Mouse (Mus musculus) heart, embryonic 16.5 days (tissue): ENCODE data around the gene Tha1. TPM values are rescaled to one million over a fixed set of nuclear protein-coding genes. Genes with fewer than 3 reads are reported as not detected.

Source experiments
- ATAC-seq: fragments of 200-750 bp; cut with Nextera tagmentation; replicated peaks from 2 replicates; pipeline ENCODE4 v1.8.0; 2017; ENCODE audit warnings: moderate number of reproducible peaks; ENCODE audit not compliant: insufficient read depth, low FRiP score; ENCODE audit errors: extremely low read depth
- H3K27ac ChIP-seq: fragments of 300-500 bp; sonication (generic); 2 replicates; pipeline ENCODE4 v1.5.1; 2014; ENCODE audit warnings: mild to moderate bottlenecking, low read length, control low read depth, moderate library complexity
- H3K27me3 ChIP-seq: fragments of 300-500 bp; sonication (generic); 2 replicates; pipeline ENCODE4 v1.6.1; 2014; ENCODE audit warnings: low read length, mixed read lengths; ENCODE audit not compliant: control insufficient read depth, insufficient read depth
- H3K36me3 ChIP-seq: fragments of 300-500 bp; sonication (generic); 2 replicates; pipeline ENCODE4 v1.6.1; 2014; ENCODE audit not compliant: control insufficient read depth, insufficient read depth
- H3K4me1 ChIP-seq: fragments of 300-500 bp; sonication (generic); 2 replicates; pipeline ENCODE4 v1.6.1; 2014; ENCODE audit warnings: low read length, mixed read lengths; ENCODE audit not compliant: control insufficient read depth, insufficient read depth
- H3K4me2 ChIP-seq: fragments of 300-500 bp; sonication (generic); 2 replicates; pipeline ENCODE4 v1.6.1; 2014; ENCODE audit warnings: low read depth, mild to moderate bottlenecking, control low read depth, low read length
- H3K4me3 ChIP-seq: fragments of 300-500 bp; sonication (generic); 2 replicates; pipeline ENCODE4 v1.5.1; 2014; ENCODE audit warnings: mild to moderate bottlenecking, control low read depth, low read length
- H3K9ac ChIP-seq: fragments of 300-500 bp; sonication (generic); 2 replicates; pipeline ENCODE4 v1.6.1; 2014; ENCODE audit warnings: low read length, control low read depth
- H3K9me3 ChIP-seq: fragments of 300-500 bp; sonication (generic); replicated peaks from 2 replicates; pipeline ENCODE4 v1.6.1; 2016; ENCODE audit warnings: low read length; ENCODE audit not compliant: control insufficient read depth
- WGBS: fragments of 180-500 bp; shearing (Covaris S2); extraction: QIAGEN DNeasy Blood & Tissue Kit; methylation state at CpG from one replicate; pipeline ENCODE4 v1.1.7; 2014; 5-methylcytosine and 5-hydroxymethylcytosine counted together
- polyA plus RNA-seq: library from polyadenylated mRNA; unstranded; fragments of >200 nt; fragmentation: Nextera tagmentation; extraction: Ambion mirVana; gene quantifications from 2 replicates; pipeline ENCODE4 v1.2.1, GENCODE M21; 2015

The Tha1 gene
- polyA plus RNA-seq, 1 experiment from 2014 or later: 7.4 TPM

GRCm38 (mm10) chr11:117877917-117878745, 4.8 kb upstream of the Tha1 start:
- Histone ChIP-seq H3K4me2 (peak overlapping the region; percentile 57), H3K4me1 (peaks cover 51% of the 10 kb centered on the region), H3K27ac (peak overlapping the region; percentile 50), H3K9ac (peak overlapping the region; percentile 65), H3K27me3 (no peaks in the 10 kb centered on the region), H3K36me3 (no peaks in the 10 kb centered on the region), H3K9me3 (no peaks in the 10 kb centered on the region), H3K4me3 (peak overlapping the region; percentile 17)
- 10% methylated on average over 13 of the region's 13 CpGs for WGBS
- peak; percentile 70 for ATAC-seq

- Histone ChIP-seq H3K4me1 (peaks cover 34% of the 10 kb centered on the region), H3K27ac (peak overlapping the region; percentile 54; the same call in 1 of the 2 replicates), H3K9me3 (no peaks in the 10 kb centered on the region), H3K27me3 (no peaks in the 10 kb centered on the region), H3K9ac (peak overlapping the region; percentile 28), H3K36me3 (no peaks in the 10 kb centered on the region), H3K4me2 (no peak overlapping the region; the same call in 1 of the 2 replicates), H3K4me3 (no peak overlapping the region)
- WGBS: 16% methylated on average over 6 of the region's 6 CpGs
- 0 out of 2 replicates have a peak, but pooled peaks have one; percentile 2 for ATAC-seq
Observed at GRCm38 (mm10) chr11:117875681-117876080, 2.4 kb upstream of the Tha1 start.

- Histone ChIP-seq H3K4me2 (no peak overlapping the region), H3K4me1 (peaks cover 34% of the 10 kb centered on the region), H3K4me3 (no peak overlapping the region), H3K36me3 (no peaks in the 10 kb centered on the region), H3K9ac (no peak overlapping the region), H3K9me3 (no peaks in the 10 kb centered on the region), H3K27me3 (no peaks in the 10 kb centered on the region), H3K27ac (no peak overlapping the region)
- WGBS: 62% methylated on average over 4 of the region's 4 CpGs
- no peak for ATAC-seq
Observed at GRCm38 (mm10) chr11:117874419-117874818, 1.1 kb upstream of the Tha1 start.

GRCm38 (mm10) chr11:117871911-117872584, 1.2 kb downstream of the Tha1 start:
- no peak overlapping the region for H3K4me3 ChIP-seq
- H3K4me1 ChIP-seq: peaks cover 19% of the 10 kb centered on the region
- H3K27me3 ChIP-seq: no peaks in the 10 kb centered on the region
- H3K9ac ChIP-seq: no peak overlapping the region
- H3K9me3 ChIP-seq: no peaks in the 10 kb centered on the region
- peak overlapping the region; percentile 76 for H3K27ac ChIP-seq
- H3K36me3 ChIP-seq: no peaks in the 10 kb centered on the region
- 64% methylated on average over 12 of the region's 12 CpGs for WGBS
- ATAC-seq: peak; percentile 34
- peak overlapping the region; percentile 97 for H3K4me2 ChIP-seq

- no peaks in the 10 kb centered on the region for H3K27me3 ChIP-seq
- peaks cover 15% of the 10 kb centered on the region for H3K4me1 ChIP-seq
- no peak for ATAC-seq
- H3K36me3 ChIP-seq: no peaks in the 10 kb centered on the region
- no peak overlapping the region for H3K4me2 ChIP-seq
- peak overlapping the region; percentile 43; the same call in 1 of the 2 replicates for H3K27ac ChIP-seq
- H3K9me3 ChIP-seq: no peaks in the 10 kb centered on the region
- no peak overlapping the region for H3K9ac ChIP-seq
- 70% methylated on average over 5 of the region's 5 CpGs for WGBS
- H3K4me3 ChIP-seq: no peak overlapping the region
Observed at GRCm38 (mm10) chr11:117871376-117871775, 1.9 kb downstream of the Tha1 start.

GRCm38 (mm10) chr11:117870688-117871365, 2.5 kb downstream of the Tha1 start:
- no peak overlapping the region for H3K9ac ChIP-seq
- ATAC-seq: no peak
- peaks cover 12% of the 10 kb centered on the region for H3K4me1 ChIP-seq
- H3K4me3 ChIP-seq: no peak overlapping the region
- H3K9me3 ChIP-seq: no peaks in the 10 kb centered on the region
- H3K27me3 ChIP-seq: no peaks in the 10 kb centered on the region
- WGBS: 41% methylated on average over 12 of the region's 12 CpGs
- H3K27ac ChIP-seq: no peak overlapping the region
- H3K36me3 ChIP-seq: no peaks in the 10 kb centered on the region
- no peak overlapping the region for H3K4me2 ChIP-seq

GRCm38 (mm10) chr11:117865988-117866387, 7.3 kb downstream of the Tha1 start:
- Histone ChIP-seq H3K4me1 (no peaks in the 10 kb centered on the region), H3K36me3 (no peaks in the 10 kb centered on the region), H3K27me3 (peaks cover 15% of the 10 kb centered on the region), H3K27ac (no peak overlapping the region), H3K4me2 (no peak overlapping the region), H3K9ac (no peak overlapping the region), H3K9me3 (no peaks in the 10 kb centered on the region), H3K4me3 (no peak overlapping the region)
- WGBS: 58% methylated on average over 6 of the region's 6 CpGs
- ATAC-seq: no peak

- H3K9me3 ChIP-seq: no peaks in the 10 kb centered on the region
- no peaks in the 10 kb centered on the region for H3K4me1 ChIP-seq
- no peak overlapping the region for H3K9ac ChIP-seq
- peaks cover 23% of the 10 kb centered on the region for H3K27me3 ChIP-seq
- no peak overlapping the region for H3K27ac ChIP-seq
- WGBS: 73% methylated on average over 2 of the region's 2 CpGs
- no peak overlapping the region for H3K4me3 ChIP-seq
- H3K36me3 ChIP-seq: no peaks in the 10 kb centered on the region
- no peak for ATAC-seq
- H3K4me2 ChIP-seq: no peak overlapping the region
Observed at GRCm38 (mm10) chr11:117864805-117865204, 8.5 kb downstream of the Tha1 start.
